Mouse (Mus musculus) olfactory bulb, adult 2 months (tissue): ENCODE results near the gene Rcbtb2. TPM values are rescaled to one million over a fixed set of nuclear protein-coding genes. Genes with fewer than 3 reads are reported as not detected.

Experiments used
- H3K27ac ChIP-seq: fragments of 200-500 bp; 2 replicates; pipeline ENCODE4 v1.5.1; 2012; ENCODE audit warnings: low read depth, low read length; ENCODE audit not compliant: insufficient read depth
- H3K4me1 ChIP-seq: fragments of 200-500 bp; 2 replicates; pipeline ENCODE4 v1.6.1; 2012; ENCODE audit warnings: low read length; ENCODE audit not compliant: control insufficient read depth, insufficient read depth
- H3K4me3 ChIP-seq: fragments of 200-500 bp; 2 replicates; pipeline ENCODE4 v1.5.1; 2012; ENCODE audit warnings: mild to moderate bottlenecking, low read depth, low read length, moderate library complexity; ENCODE audit not compliant: insufficient read depth
- CTCF ChIP-seq: fragments of 200-500 bp; IDR thresholded peaks from 2 replicates; pipeline ENCODE4 v1.5.1; 2012; ENCODE audit warnings: low read depth, mild to moderate bottlenecking, low read length, moderate library complexity; ENCODE audit not compliant: insufficient read depth
- POLR2A ChIP-seq: fragments of 200-500 bp; IDR thresholded peaks from 2 replicates; pipeline ENCODE4 v1.6.1; 2012; ENCODE audit warnings: mild to moderate bottlenecking, low read depth, low read length, moderate library complexity; ENCODE audit not compliant: insufficient read depth
- WGBS: fragments of 180-500 bp; shearing (Covaris S2); methylation state at CpG from one replicate; pipeline ENCODE4 v1.1.7; 2018; 5-methylcytosine and 5-hydroxymethylcytosine counted together
- polyA plus RNA-seq: library from polyadenylated mRNA; stranded (reverse); fragments of >200 nt; gene quantifications from 2 replicates; pipeline ENCODE4 v1.2.4, GENCODE M21; 2012; ENCODE audit warnings: low replicate concordance; ENCODE audit not compliant: missing spikeins, insufficient read depth, insufficient read length

Gene Rcbtb2
- polyA plus RNA-seq, 1 experiment = not detected

- WGBS = 37% methylated on average over 19 of the region's 19 CpGs
- Histone ChIP-seq H3K4me1 (peaks cover 2% of the 10 kb centered on the region; the same call in 1 of the 2 replicates), H3K4me3 (peak within 1 kb of the TSS; percentile 42), H3K27ac (peak within 1 kb of the TSS; percentile 73)
- TF ChIP-seq CTCF (no peak), POLR2A (no peak)
Measured at GRCm38 (mm10) chr14:73237848-73238321, 115.0 kb downstream of the Rcbtb2 start, which contains the start of gene Lpar6. TSS of gene Lpar6 (plus strand) at chr14:73237895.

- TF ChIP-seq POLR2A (no peak), CTCF (no peak)
- Histone ChIP-seq H3K27ac (peak overlapping the region; percentile 73), H3K4me1 (peaks cover 2% of the 10 kb centered on the region; the same call in 1 of the 2 replicates), H3K4me3 (peak overlapping the region; percentile 42)
- 32% methylated on average over 20 of the region's 20 CpGs for WGBS
Measured at GRCm38 (mm10) chr14:73238498-73239250, 115.8 kb downstream of the Rcbtb2 start.

GRCm38 (mm10) chr14:73239291-73239690 lies 116.5 kb downstream of the Rcbtb2 start:
- Histone ChIP-seq H3K4me3 (0 out of 2 replicates have a peak overlapping the region, but pooled peaks have one; percentile 31), H3K27ac (0 out of 2 replicates have a peak overlapping the region, but pooled peaks have one; percentile 73), H3K4me1 (peaks cover 1% of the 10 kb centered on the region; the same call in 1 of the 2 replicates)
- WGBS = 41% methylated on average over 6 of the region's 6 CpGs
- TF ChIP-seq CTCF (no peak), POLR2A (no peak)

- H3K4me3 ChIP-seq = no peak overlapping the region
- 67% methylated on average over 3 of the region's 3 CpGs for WGBS
- no peaks in the 10 kb centered on the region for H3K4me1 ChIP-seq
- no peak overlapping the region for H3K27ac ChIP-seq
- TF ChIP-seq POLR2A = no peak
- no peak for TF ChIP-seq CTCF
Measured at GRCm38 (mm10) chr14:73239857-73240256, 117.0 kb downstream of the Rcbtb2 start.

GRCm38 (mm10) chr14:73244061-73244597 lies 121.3 kb downstream of the Rcbtb2 start:
- Histone ChIP-seq H3K4me1 (no peaks in the 10 kb centered on the region), H3K4me3 (no peak overlapping the region), H3K27ac (no peak overlapping the region)
- WGBS = 91% methylated on average over 2 of the region's 2 CpGs
- TF ChIP-seq CTCF (no peak), POLR2A (no peak)

GRCm38 (mm10) chr14:73250056-73250455 lies 127.2 kb downstream of the Rcbtb2 start:
- Histone ChIP-seq H3K4me3 (no peak overlapping the region), H3K4me1 (peaks cover 3% of the 10 kb centered on the region), H3K27ac (no peak overlapping the region)
- TF ChIP-seq CTCF (no peak), POLR2A (no peak)
- WGBS = 98% methylated on average over 2 of the region's 2 CpGs

- no peak overlapping the region for H3K4me3 ChIP-seq
- no peak overlapping the region for H3K27ac ChIP-seq
- H3K4me1 ChIP-seq = peaks cover 3% of the 10 kb centered on the region
- TF ChIP-seq POLR2A (no peak), CTCF (no peak)
- WGBS = 39% methylated on average over 2 of the region's 2 CpGs
Measured at GRCm38 (mm10) chr14:73252276-73252675, 129.4 kb downstream of the Rcbtb2 start.

GRCm38 (mm10) chr14:73253453-73254251 lies 130.8 kb downstream of the Rcbtb2 start:
- peaks cover 3% of the 10 kb centered on the region for H3K4me1 ChIP-seq
- no peak overlapping the region for H3K4me3 ChIP-seq
- no peak for TF ChIP-seq CTCF
- H3K27ac ChIP-seq = no peak overlapping the region
- WGBS = 69% methylated on average over 6 of the region's 6 CpGs
